Mouse (Mus musculus): ENCODE measurements around the gene 2810459M11Rik. TPM values are rescaled to one million over a fixed set of nuclear protein-coding genes. Genes with fewer than 3 reads are reported as not detected.
A peak's percentile ranks its signal among the peaks of the same experiment; 100 is the strongest.
"Not testable (repeated sequence)": the region's sequence is repeated elsewhere in the genome, so short reads cannot be mapped to it uniquely, and the experiment has no call there.

The 2810459M11Rik gene
- polyA plus RNA-seq, 1 experiment, result 0.42 TPM

DNA sequence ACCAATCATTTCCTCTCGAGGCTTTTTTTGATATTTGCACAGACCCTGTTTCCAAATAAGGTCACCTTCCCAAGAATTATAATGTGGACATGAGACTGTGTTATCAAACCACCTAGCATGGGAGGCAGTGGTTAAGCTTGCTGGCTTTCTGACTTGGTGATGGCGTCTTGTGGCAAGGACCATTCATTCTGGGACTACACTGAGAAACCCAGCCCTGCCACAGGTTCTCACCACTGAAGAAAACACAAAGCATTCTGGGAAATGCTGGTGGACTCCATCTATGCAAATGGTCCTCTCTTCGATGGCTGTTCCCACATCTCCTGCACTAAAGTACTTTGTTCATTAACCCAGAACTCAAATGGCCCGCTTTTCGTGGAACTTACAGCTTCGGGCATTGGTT lies 39.6 kb upstream of the 2810459M11Rik start:
- no peaks in the 10 kb centered on the region for H3K4me1 ChIP-seq (ENCODE audit: control insufficient read depth, insufficient read depth, low read length)
- no peak overlapping the region for H3K9ac ChIP-seq (ENCODE audit: low read depth, poor library complexity, severe bottlenecking)
- no peaks in the 10 kb centered on the region for H3K36me3 ChIP-seq (ENCODE audit: control insufficient read depth, insufficient read depth, low read length, poor library complexity, severe bottlenecking)
- peaks cover under 1% of the 10 kb centered on the region for H3K9me3 ChIP-seq (replicated peaks; ENCODE audit: control insufficient read depth, insufficient read depth, low read length, poor library complexity, severe bottlenecking)
- no peaks in the 10 kb centered on the region for H3K27me3 ChIP-seq (ENCODE audit: control insufficient read depth, insufficient read depth, low read length, poor library complexity, severe bottlenecking)
- no peak for TF ChIP-seq POLR2A (IDR thresholded peaks at IDR 0.05; ENCODE audit: insufficient read depth, low read length)
- TF ChIP-seq EP300 (IDR thresholded peaks at IDR 0.05; ENCODE audit: insufficient read depth, low read depth, low read length), result no peak
- no peak for TF ChIP-seq CTCF (IDR thresholded peaks at IDR 0.05; ENCODE audit: low read depth, low read length)
- no peak overlapping the region for H3K4me3 ChIP-seq (ENCODE audit: low read depth, low read length)
- H3K27ac ChIP-seq (ENCODE audit: insufficient read depth, low read length), result no peak overlapping the region

DNA sequence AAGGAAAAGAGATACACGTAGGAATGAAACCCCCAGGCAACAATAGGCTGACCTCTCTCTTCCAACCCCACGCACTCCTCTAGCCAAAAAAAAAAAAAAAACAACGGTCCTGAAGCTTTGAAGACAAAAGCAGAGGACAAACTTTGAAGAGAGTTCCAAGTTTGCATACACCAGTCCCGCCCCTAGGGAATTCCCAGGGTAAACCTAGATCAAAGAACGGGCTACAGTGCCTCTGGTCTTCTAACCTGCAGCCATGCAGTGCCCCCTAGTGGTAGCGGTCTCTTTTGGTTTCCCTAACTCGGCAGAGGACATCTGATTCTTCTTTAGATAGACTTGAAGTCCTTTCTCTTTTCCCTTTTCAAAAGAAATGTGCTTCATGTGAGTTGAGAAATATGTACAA lies 37.9 kb upstream of the 2810459M11Rik start:
- Histone ChIP-seq H3K9me3 (replicated peaks; ENCODE audit: control insufficient read depth, insufficient read depth, low read length, poor library complexity, severe bottlenecking) (peaks cover 18% of the 10 kb centered on the region), H3K4me3 (ENCODE audit: low read depth, low read length) (no peak overlapping the region), H3K27ac (ENCODE audit: insufficient read depth, low read length) (no peak overlapping the region), H3K36me3 (ENCODE audit: control insufficient read depth, insufficient read depth, low read length, poor library complexity, severe bottlenecking) (no peaks in the 10 kb centered on the region), H3K4me1 (ENCODE audit: control insufficient read depth, insufficient read depth, low read length) (no peaks in the 10 kb centered on the region), H3K9ac (ENCODE audit: low read depth, poor library complexity, severe bottlenecking) (no peak overlapping the region), H3K27me3 (ENCODE audit: control insufficient read depth, insufficient read depth, low read length, poor library complexity, severe bottlenecking) (no peaks in the 10 kb centered on the region)
- TF ChIP-seq POLR2A (IDR thresholded peaks at IDR 0.05; ENCODE audit: insufficient read depth, low read length), result no peak
- TF ChIP-seq EP300 (IDR thresholded peaks at IDR 0.05; ENCODE audit: insufficient read depth, low read depth, low read length), result no peak
- TF ChIP-seq CTCF (IDR thresholded peaks at IDR 0.05; ENCODE audit: low read depth, low read length), result peak; percentile 80

DNA sequence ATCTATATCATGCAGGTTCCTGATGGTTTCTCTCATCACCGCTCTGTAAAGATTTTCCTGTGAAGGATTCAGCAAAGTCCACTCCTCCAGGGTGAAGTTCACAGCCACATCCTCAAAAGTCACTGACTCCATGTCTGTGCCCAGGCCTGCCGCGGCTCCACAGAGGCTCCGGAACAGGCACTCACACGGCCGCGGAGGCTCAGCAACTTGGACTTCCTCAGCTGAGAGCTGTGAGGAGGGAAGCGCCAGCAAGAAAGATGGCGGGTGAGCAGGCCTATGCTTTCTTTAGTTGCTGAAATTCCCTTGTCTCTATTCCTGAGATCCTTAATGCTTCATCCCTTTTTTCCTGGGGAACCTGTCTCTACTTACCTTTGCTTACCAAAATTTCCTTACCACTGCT lies 29.9 kb upstream of the 2810459M11Rik start:
- H3K36me3 ChIP-seq (ENCODE audit: control insufficient read depth, insufficient read depth, low read length, poor library complexity, severe bottlenecking); H3K27me3 ChIP-seq (ENCODE audit: control insufficient read depth, insufficient read depth, low read length, poor library complexity, severe bottlenecking); H3K27ac ChIP-seq (ENCODE audit: insufficient read depth, low read length); H3K4me3 ChIP-seq (ENCODE audit: low read depth, low read length); H3K9ac ChIP-seq (ENCODE audit: low read depth, poor library complexity, severe bottlenecking); H3K4me1 ChIP-seq (ENCODE audit: control insufficient read depth, insufficient read depth, low read length): not testable (repeated sequence)
- peaks cover 19% of the 10 kb centered on the region for H3K9me3 ChIP-seq (replicated peaks; ENCODE audit: control insufficient read depth, insufficient read depth, low read length, poor library complexity, severe bottlenecking)

DNA sequence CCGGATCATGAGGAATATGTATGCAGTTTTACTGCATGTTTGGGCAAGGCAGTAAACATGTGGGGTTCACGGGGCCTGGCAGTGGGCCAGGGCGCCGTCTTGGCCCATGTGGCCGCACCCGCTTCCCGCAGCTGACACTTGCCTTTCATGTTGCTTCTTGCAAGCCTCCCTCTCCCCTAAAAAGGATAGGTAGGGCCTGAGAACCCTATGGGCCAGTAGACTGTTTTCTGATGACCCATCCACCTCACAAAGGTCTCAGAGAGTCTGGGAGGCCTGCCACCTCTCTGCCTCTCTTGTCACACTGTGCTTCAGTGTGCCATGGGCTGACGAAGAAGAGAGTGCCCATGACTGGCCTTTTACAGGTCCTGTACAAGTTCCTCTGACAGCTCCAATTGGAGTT lies 29.1 kb upstream of the 2810459M11Rik start, which contains the start of gene Spata3:
Spata3 (plus strand) TSS at position 301 of the 400 bp plus-strand sequence.
- TF ChIP-seq POLR2A (IDR thresholded peaks at IDR 0.05; ENCODE audit: insufficient read depth, low read length) (no peak), EP300 (IDR thresholded peaks at IDR 0.05; ENCODE audit: insufficient read depth, low read depth, low read length) (no peak), CTCF (IDR thresholded peaks at IDR 0.05; ENCODE audit: low read depth, low read length) (no peak)
- H3K9ac ChIP-seq (ENCODE audit: low read depth, poor library complexity, severe bottlenecking), result no peak within 1 kb of the TSS
- no peak within 1 kb of the TSS for H3K27ac ChIP-seq (ENCODE audit: insufficient read depth, low read length)
- H3K9me3 ChIP-seq (replicated peaks; ENCODE audit: control insufficient read depth, insufficient read depth, low read length, poor library complexity, severe bottlenecking), result peaks cover 13% of the 10 kb centered on the region
- no peaks in the 10 kb centered on the region for H3K36me3 ChIP-seq (ENCODE audit: control insufficient read depth, insufficient read depth, low read length, poor library complexity, severe bottlenecking)
- no peaks in the 10 kb centered on the region for H3K4me1 ChIP-seq (ENCODE audit: control insufficient read depth, insufficient read depth, low read length)
- H3K4me3 ChIP-seq (ENCODE audit: low read depth, low read length), result peak within 1 kb of the TSS; percentile 7
- peaks cover 2% of the 10 kb centered on the region; the same call in 1 of the 2 replicates for H3K27me3 ChIP-seq (ENCODE audit: control insufficient read depth, insufficient read depth, low read length, poor library complexity, severe bottlenecking)

DNA sequence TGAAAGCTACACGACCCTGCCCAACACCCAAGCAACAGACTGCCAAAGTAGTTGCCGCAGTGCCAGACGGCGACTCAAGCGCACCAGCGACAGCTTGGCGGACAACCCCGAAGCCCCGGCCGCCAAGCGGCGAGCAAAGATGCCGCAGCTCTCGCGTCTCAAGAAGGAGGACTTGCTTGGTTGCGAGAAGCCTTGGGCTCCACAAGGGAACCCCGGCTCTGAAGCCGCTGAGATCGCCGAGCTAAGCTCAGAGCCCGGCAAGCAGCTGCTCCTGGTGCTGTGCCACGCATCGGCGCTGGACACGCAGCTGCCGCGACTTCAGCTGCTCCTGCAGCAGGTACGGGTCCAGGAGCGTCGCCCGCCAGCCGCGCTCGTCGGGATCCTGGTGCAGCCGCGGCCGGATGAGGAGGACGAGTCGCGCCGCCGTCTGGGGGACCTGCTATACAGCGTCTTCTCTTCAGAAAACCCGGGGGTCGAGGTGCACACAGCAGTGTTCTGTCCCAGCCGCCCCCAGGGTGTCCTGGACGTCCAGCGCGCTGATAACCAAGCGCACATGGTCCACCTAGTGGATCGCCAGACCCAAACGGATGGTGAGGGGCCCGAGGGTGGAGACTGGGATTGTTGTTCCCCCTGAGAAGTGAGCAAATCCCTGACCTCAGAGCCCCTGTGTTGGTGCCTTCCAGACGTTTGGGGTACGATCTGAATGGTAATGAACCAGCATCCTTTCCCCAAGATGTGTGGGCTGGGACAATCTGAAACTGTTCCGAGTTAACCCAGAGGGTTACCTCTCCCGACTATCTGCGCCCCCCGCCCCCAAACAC lies 27.2 kb upstream of the 2810459M11Rik start:
- Histone ChIP-seq H3K27me3 (ENCODE audit: control insufficient read depth, insufficient read depth, low read length, poor library complexity, severe bottlenecking) (peaks cover 2% of the 10 kb centered on the region; the same call in 1 of the 2 replicates), H3K27ac (ENCODE audit: insufficient read depth, low read length) (no peak overlapping the region), H3K9ac (ENCODE audit: low read depth, poor library complexity, severe bottlenecking) (peak overlapping the region; percentile 17), H3K36me3 (ENCODE audit: control insufficient read depth, insufficient read depth, low read length, poor library complexity, severe bottlenecking) (no peaks in the 10 kb centered on the region), H3K4me1 (ENCODE audit: control insufficient read depth, insufficient read depth, low read length) (no peaks in the 10 kb centered on the region), H3K4me3 (ENCODE audit: low read depth, low read length) (peak overlapping the region; percentile 9), H3K9me3 (replicated peaks; ENCODE audit: control insufficient read depth, insufficient read depth, low read length, poor library complexity, severe bottlenecking) (no peaks in the 10 kb centered on the region)
- TF ChIP-seq POLR2A (IDR thresholded peaks at IDR 0.05; ENCODE audit: insufficient read depth, low read length) (no peak), CTCF (IDR thresholded peaks at IDR 0.05; ENCODE audit: low read depth, low read length) (no peak), EP300 (IDR thresholded peaks at IDR 0.05; ENCODE audit: insufficient read depth, low read depth, low read length) (no peak)

DNA sequence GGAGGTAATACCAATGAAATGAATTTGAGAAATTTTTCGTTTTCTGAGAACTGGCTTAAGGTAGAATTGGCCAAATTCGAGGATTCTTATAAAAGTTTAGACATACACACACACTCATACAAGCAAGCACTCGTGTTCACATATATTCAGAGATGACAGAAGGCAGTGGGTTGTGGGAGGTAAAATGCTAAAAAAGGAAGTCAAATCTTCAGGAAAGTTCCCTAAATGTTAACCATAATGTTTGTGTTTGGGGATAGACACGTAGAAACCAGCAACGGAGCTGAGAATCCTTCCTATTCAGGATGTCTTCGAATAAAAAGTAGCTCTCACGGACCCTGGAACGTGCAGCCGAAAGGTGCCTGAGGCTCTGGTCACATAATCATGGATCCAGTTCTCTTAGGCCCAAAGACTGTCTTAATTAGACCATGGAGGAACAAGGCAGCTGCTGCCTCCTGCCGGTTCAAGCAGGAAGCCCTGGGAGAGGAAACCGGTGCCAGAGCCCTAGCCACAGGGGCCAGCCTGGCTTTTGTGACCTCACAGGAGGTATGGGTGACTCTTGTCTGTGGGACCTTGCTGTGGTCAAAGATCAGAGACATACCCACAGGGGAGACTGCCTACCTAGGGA lies 24.2 kb upstream of the 2810459M11Rik start:
- no peaks in the 10 kb centered on the region for H3K9me3 ChIP-seq (replicated peaks; ENCODE audit: control insufficient read depth, insufficient read depth, low read length, poor library complexity, severe bottlenecking)
- H3K36me3 ChIP-seq (ENCODE audit: control insufficient read depth, insufficient read depth, low read length, poor library complexity, severe bottlenecking), result no peaks in the 10 kb centered on the region
- no peak for TF ChIP-seq EP300 (IDR thresholded peaks at IDR 0.05; ENCODE audit: insufficient read depth, low read depth, low read length)
- TF ChIP-seq CTCF (IDR thresholded peaks at IDR 0.05; ENCODE audit: low read depth, low read length), result peak; percentile 57
- H3K27me3 ChIP-seq (ENCODE audit: control insufficient read depth, insufficient read depth, low read length, poor library complexity, severe bottlenecking), result peaks cover 2% of the 10 kb centered on the region; the same call in 1 of the 2 replicates
- no peaks in the 10 kb centered on the region for H3K4me1 ChIP-seq (ENCODE audit: control insufficient read depth, insufficient read depth, low read length)
- H3K9ac ChIP-seq (ENCODE audit: low read depth, poor library complexity, severe bottlenecking), result peak overlapping the region; percentile 41
- H3K4me3 ChIP-seq (ENCODE audit: low read depth, low read length), result peak overlapping the region; percentile 63
- H3K27ac ChIP-seq (ENCODE audit: insufficient read depth, low read length), result no peak overlapping the region

Data from ES-Bruce4 (cell line).